Mouse (Mus musculus): ENCODE results near the gene Pdik1l.
A peak's percentile ranks its signal among the peaks of the same experiment; 100 is the strongest.

The Pdik1l gene

GRCm38 (mm10) chr4:134257198-134258009 lies 30.3 kb downstream of the Pdik1l start:
- peak; percentile 44 for DNase-seq

GRCm38 (mm10) chr4:134256407-134257197 lies 31.1 kb downstream of the Pdik1l start:
- no peak for DNase-seq

GRCm38 (mm10) chr4:134255854-134256253 lies 31.8 kb downstream of the Pdik1l start:
- peak; percentile 46 for DNase-seq

- no peak for DNase-seq
These were observed 32.9 kb downstream of the Pdik1l start for GRCm38 (mm10) chr4:134254835-134255234.

GRCm38 (mm10) chr4:134253722-134254324 lies 33.9 kb downstream of the Pdik1l start, which contains the start of gene Grrp1:
Gene Grrp1 (minus strand): TSS chr4:134254106.
- peak; percentile 40 for DNase-seq

GRCm38 (mm10) chr4:134252911-134253721 lies 34.6 kb downstream of the Pdik1l start:
- peak; percentile 21 for DNase-seq

- peak; percentile 61 for DNase-seq
These were observed 35.4 kb downstream of the Pdik1l start for GRCm38 (mm10) chr4:134252131-134252910.

GRCm38 (mm10) chr4:134251241-134252130 lies 36.2 kb downstream of the Pdik1l start:
- DNase-seq, result peak; percentile 30

- DNase-seq, result no peak
These were observed 36.8 kb downstream of the Pdik1l start for GRCm38 (mm10) chr4:134250930-134251240.

- no peak for DNase-seq
These were observed 37.4 kb downstream of the Pdik1l start for GRCm38 (mm10) chr4:134250116-134250929.

GRCm38 (mm10) chr4:134249651-134250050 lies 38.0 kb downstream of the Pdik1l start:
- DNase-seq, result peak; percentile 75

GRCm38 (mm10) chr4:134246719-134247258 lies 40.9 kb downstream of the Pdik1l start, which contains the start of gene Gm30191:
Gene Gm30191 (plus strand): TSS chr4:134246935.
- DNase-seq, result no peak

- no peak for DNase-seq
These were observed 41.4 kb downstream of the Pdik1l start for GRCm38 (mm10) chr4:134246256-134246655.

- DNase-seq, result peak; percentile 98
These were observed 42.4 kb downstream of the Pdik1l start, which contains the start of gene Zfp593 for GRCm38 (mm10) chr4:134245148-134245843. Gene Zfp593 (minus strand): TSS chr4:134245592.

GRCm38 (mm10) chr4:134243516-134244250 lies 44.0 kb downstream of the Pdik1l start, which contains the start of gene E130218I03Rik:
Gene E130218I03Rik (plus strand): TSS chr4:134243662.
- DNase-seq, result no peak

- DNase-seq, result no peak
These were observed 49.0 kb downstream of the Pdik1l start for GRCm38 (mm10) chr4:134238686-134239085.

- peak; percentile 97 for DNase-seq
These were observed 49.4 kb downstream of the Pdik1l start, which contains the start of gene Cnksr1 for GRCm38 (mm10) chr4:134238279-134238651. Gene Cnksr1 (minus strand): TSS chr4:134238399.

Measured in lung, postnatal 36 days (tissue).